Mouse (Mus musculus) thymus, adult 2 months (tissue): ENCODE measurements around the gene Klhl36. TPM values are rescaled to one million over a fixed set of nuclear protein-coding genes. Genes with fewer than 3 reads are reported as not detected.

Experiments
- DNase-seq: peaks from one replicate; pipeline ENCODE4 v3.0.0; 2021
- H3K27ac ChIP-seq: fragments of 200-500 bp; 2 replicates; pipeline ENCODE4 v1.5.1; 2012; ENCODE audit warnings: low read length, control low read depth; ENCODE audit not compliant: control insufficient read depth, insufficient read depth
- H3K27me3 ChIP-seq: fragments of 200-500 bp; 2 replicates; pipeline ENCODE4 v1.6.1; 2012; ENCODE audit warnings: mild to moderate bottlenecking, low read length, moderate library complexity, mixed read lengths; ENCODE audit not compliant: control insufficient read depth, insufficient read depth
- H3K36me3 ChIP-seq: fragments of 200-500 bp; 2 replicates; pipeline ENCODE4 v1.6.1; 2012; ENCODE audit warnings: mild to moderate bottlenecking, low read length, moderate library complexity; ENCODE audit not compliant: control insufficient read depth, insufficient read depth
- H3K4me1 ChIP-seq: fragments of 200-500 bp; replicated peaks from 2 replicates; pipeline ENCODE4 v1.6.1; 2012; ENCODE audit warnings: low read length; ENCODE audit not compliant: control insufficient read depth, insufficient read depth
- H3K4me3 ChIP-seq: fragments of 200-500 bp; 2 replicates; pipeline ENCODE4 v1.5.1; 2012; ENCODE audit warnings: mild to moderate bottlenecking, low read length, control low read depth, moderate library complexity; ENCODE audit not compliant: control insufficient read depth, insufficient read depth
- CTCF ChIP-seq: fragments of 200-500 bp; IDR thresholded peaks from 2 replicates; pipeline ENCODE4 v1.5.1; 2012; ENCODE audit warnings: mild to moderate bottlenecking, control low read depth, low read length, moderate library complexity, borderline replicate concordance; ENCODE audit not compliant: control insufficient read depth, poor library complexity, insufficient read depth; ENCODE audit errors: extremely low read depth
- POLR2A ChIP-seq: fragments of 200-500 bp; IDR thresholded peaks from 2 replicates; pipeline ENCODE4 v1.6.1; 2012; ENCODE audit warnings: mild to moderate bottlenecking, low read length, control low read depth, moderate library complexity; ENCODE audit not compliant: control insufficient read depth, poor library complexity, insufficient read depth; ENCODE audit errors: extremely low read depth
- WGBS: fragments of 180-500 bp; shearing (Covaris S2); methylation state at CpG from one replicate; pipeline ENCODE4 v1.1.7; 2018; 5-methylcytosine and 5-hydroxymethylcytosine counted together
- polyA plus RNA-seq: library from polyadenylated mRNA; depleted of rRNA; stranded (reverse); fragments of >200 nt; gene quantifications from 2 replicates; pipeline ENCODE4 v1.2.3, GENCODE M21; 2012

The Klhl36 gene
- polyA plus RNA-seq, 1 experiment: 41.8 TPM

- peaks cover 38% of the 10 kb centered on the region for H3K4me1 ChIP-seq
- no peak for DNase-seq
- TF ChIP-seq CTCF: no peak
- H3K36me3 ChIP-seq: no peaks in the 10 kb centered on the region
- 48% methylated on average over 6 of the region's 6 CpGs for WGBS
- H3K4me3 ChIP-seq: peak overlapping the region; percentile 92
- no peaks in the 10 kb centered on the region for H3K27me3 ChIP-seq
- no peak overlapping the region for H3K27ac ChIP-seq
Measured at GRCm38 (mm10) chr8:119862749-119863148, 683 bp downstream of the Klhl36 start.

- DNase-seq: no peak
- 0 out of 2 replicates have a peak, but pooled peaks cover 2% of the 10 kb centered on the region for H3K4me1 ChIP-seq
- no peaks in the 10 kb centered on the region for H3K27me3 ChIP-seq
- H3K4me3 ChIP-seq: no peak overlapping the region
- H3K27ac ChIP-seq: no peak overlapping the region
- 95% methylated on average over 20 of the region's 20 CpGs for WGBS
- peaks cover 21% of the 10 kb centered on the region for H3K36me3 ChIP-seq
- TF ChIP-seq POLR2A: no peak
- no peak for TF ChIP-seq CTCF
Measured at GRCm38 (mm10) chr8:119869616-119870015, 7.5 kb downstream of the Klhl36 start.

DNA sequence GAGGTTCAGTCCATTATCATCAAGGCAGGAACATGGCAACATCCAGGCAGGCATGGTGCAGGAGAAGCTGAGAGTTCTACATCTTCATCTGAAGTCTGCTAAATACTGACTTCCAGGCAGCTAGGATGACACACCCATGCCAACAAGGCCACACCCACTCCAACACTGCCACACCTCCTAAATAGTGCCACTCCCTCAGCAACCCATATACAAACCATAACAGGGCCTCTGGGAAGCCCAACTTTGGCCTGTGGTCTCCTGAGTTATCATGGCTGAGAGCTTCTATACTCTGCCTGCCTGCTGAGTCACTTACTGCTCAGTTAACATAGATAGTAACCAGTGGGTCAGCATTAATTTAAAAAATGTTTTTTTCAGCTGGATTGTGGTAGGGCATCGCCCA is 11.1 kb downstream of the Klhl36 start:
- H3K4me3 ChIP-seq: no peak overlapping the region
- no peaks in the 10 kb centered on the region for H3K4me1 ChIP-seq
- no peak overlapping the region for H3K27ac ChIP-seq
- H3K27me3 ChIP-seq: no peaks in the 10 kb centered on the region
- 95% methylated on average over 1 of the region's 1 CpGs for WGBS
- no peak for DNase-seq
- TF ChIP-seq POLR2A (no peak), CTCF (no peak)
- H3K36me3 ChIP-seq: peaks cover 21% of the 10 kb centered on the region

GRCm38 (mm10) chr8:119881301-119881700 is 19.2 kb downstream of the Klhl36 start:
- WGBS: 49% methylated on average over 6 of the region's 6 CpGs
- H3K4me3 ChIP-seq: no peak overlapping the region
- no peaks in the 10 kb centered on the region for H3K4me1 ChIP-seq
- TF ChIP-seq POLR2A (no peak), CTCF (no peak)
- H3K27ac ChIP-seq: no peak overlapping the region
- H3K27me3 ChIP-seq: no peaks in the 10 kb centered on the region
- no peaks in the 10 kb centered on the region for H3K36me3 ChIP-seq
- DNase-seq: no peak

DNA sequence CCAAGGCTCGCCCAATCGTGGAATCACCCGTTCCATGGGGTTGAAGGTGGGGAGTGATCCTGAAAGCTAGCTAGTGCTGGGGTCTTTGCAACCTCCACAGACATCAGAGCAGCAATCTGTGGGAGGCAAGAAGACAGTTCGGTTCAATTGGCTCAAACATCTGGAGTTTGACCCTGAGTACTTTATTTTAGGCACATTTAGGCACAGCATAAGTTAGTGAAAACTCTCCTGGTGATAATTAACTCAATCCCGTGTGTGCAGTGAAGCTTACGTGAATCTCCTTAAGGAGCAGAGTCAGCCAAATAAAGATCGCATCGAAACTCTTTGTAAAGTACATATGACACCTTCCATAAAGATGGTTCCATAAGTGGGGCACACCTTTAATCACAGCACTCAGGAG is 19.9 kb downstream of the Klhl36 start:
- no peak overlapping the region for H3K4me3 ChIP-seq
- no peaks in the 10 kb centered on the region for H3K36me3 ChIP-seq
- TF ChIP-seq CTCF (no peak), POLR2A (no peak)
- no peak overlapping the region for H3K27ac ChIP-seq
- DNase-seq: no peak
- H3K4me1 ChIP-seq: no peaks in the 10 kb centered on the region
- no peaks in the 10 kb centered on the region for H3K27me3 ChIP-seq
- WGBS: 95% methylated on average over 8 of the region's 8 CpGs

DNA sequence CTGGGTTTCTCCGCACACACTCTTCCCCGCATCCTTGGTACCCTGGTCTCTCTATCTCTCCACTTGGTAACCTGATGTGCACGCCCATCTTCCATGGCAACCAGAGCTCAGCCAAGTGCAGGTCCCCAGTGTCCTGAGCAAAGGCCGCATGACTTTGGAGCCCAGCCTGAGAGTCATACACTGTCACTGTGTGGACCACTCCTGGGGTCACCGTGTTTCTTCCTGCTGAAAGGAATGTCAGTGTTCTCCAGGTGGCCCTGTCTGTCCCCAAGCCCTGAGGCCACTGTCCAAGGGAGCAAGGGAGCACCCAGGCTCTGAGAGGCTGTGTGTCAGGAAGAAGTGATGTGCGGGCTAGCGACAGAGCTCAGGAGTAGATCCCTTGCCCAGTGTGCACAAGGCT is 21.2 kb downstream of the Klhl36 start:
- TF ChIP-seq POLR2A (no peak), CTCF (no peak)
- 98% methylated on average over 7 of the region's 7 CpGs for WGBS
- no peaks in the 10 kb centered on the region for H3K27me3 ChIP-seq
- no peak overlapping the region for H3K4me3 ChIP-seq
- no peaks in the 10 kb centered on the region for H3K36me3 ChIP-seq
- H3K4me1 ChIP-seq: no peaks in the 10 kb centered on the region
- no peak overlapping the region for H3K27ac ChIP-seq
- DNase-seq: no peak

- Histone ChIP-seq H3K4me1 (no peaks in the 10 kb centered on the region), H3K4me3 (no peak overlapping the region), H3K27me3 (no peaks in the 10 kb centered on the region), H3K27ac (no peak overlapping the region), H3K36me3 (no peaks in the 10 kb centered on the region)
- WGBS: 66% methylated on average over 3 of the region's 3 CpGs
- no peak for DNase-seq
- TF ChIP-seq CTCF: no peak
- TF ChIP-seq POLR2A: no peak
Measured at GRCm38 (mm10) chr8:119885612-119886011, 23.5 kb downstream of the Klhl36 start.
